Comparison of ENCODE assay signal across 7 mouse cellular contexts in the genomic region with DNA sequence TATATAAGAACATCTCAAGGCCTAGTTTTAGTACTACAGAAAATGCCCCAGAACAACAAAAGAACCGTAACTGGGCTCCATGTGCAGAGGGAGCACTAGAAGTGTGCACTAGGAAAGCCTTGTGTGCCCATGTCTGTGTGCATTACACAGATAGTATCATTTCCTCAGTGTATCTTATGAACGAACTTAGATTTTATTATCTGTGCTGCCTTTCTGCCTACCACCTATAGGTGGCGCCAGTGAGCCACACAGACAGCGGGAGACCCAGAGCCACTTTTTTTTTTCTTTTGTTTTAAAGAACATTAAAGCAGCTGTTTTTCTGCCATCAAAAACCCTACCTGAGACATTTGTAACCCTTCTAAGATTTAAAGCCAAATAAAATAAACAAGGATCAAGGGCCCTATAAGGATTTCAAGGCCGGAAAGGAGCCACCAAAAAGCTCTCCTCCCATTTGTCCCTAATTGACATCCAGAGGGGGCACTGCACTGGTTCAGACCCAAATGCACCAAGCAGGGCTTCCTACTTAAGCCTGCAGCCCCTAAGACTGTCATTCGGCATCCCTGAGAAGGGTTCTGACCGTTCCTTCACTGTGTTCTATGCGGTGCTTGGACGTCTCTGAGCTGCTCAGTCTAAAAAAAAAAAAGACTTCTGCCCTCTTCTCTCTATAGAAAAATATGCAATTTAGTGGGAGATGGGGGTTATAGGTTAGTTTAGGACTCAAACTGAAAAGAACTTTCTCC.
DNase-seq lines count a peak whose midpoint lies in the region; ATAC-seq and TF ChIP-seq lines count a peak whose summit lies in the region.

No protein-coding gene starts in this region.

- no peak overlapping the region for H3ac ChIP-seq in C2C12 (ENCODE audit: control insufficient read depth, insufficient read length, low read depth)

- no peak for ATAC-seq in G1E (ENCODE audit: extremely low read depth, insufficient number of reproducible peaks, low FRiP score, poor library complexity, severe bottlenecking)
- ATAC-seq in lung, embryonic 14.5 days (ENCODE audit: insufficient read depth) = peak; percentile 47; the same call in 1 of the 2 replicates

- H3K36me3 ChIP-seq in C2C12 (ENCODE audit: control insufficient read depth, insufficient read depth) (no peaks in the 10 kb centered on the region), G1E (replicated peaks) (no peaks in the 10 kb centered on the region)
- H3K36me3 ChIP-seq in lung, embryonic 14.5 days (ENCODE audit: insufficient read depth) = no peaks in the 10 kb centered on the region

- peak overlapping the region; percentile 36 for H3K4me2 ChIP-seq in lung, embryonic 14.5 days

- no peaks in the 10 kb centered on the region for H3K79me2 ChIP-seq in C2C12 (ENCODE audit: control insufficient read depth, insufficient read depth)

- TF ChIP-seq CTCF in C2C12 (IDR thresholded peaks at IDR 0.05; ENCODE audit: control insufficient read depth, insufficient read depth, insufficient read length) (peak; percentile 44), G1E (IDR thresholded peaks at IDR 0.05; ENCODE audit: low read depth, low read length) (peak; percentile 46)
- TF ChIP-seq CTCF in lung, embryonic 14.5 days (IDR thresholded peaks at IDR 0.05; ENCODE audit: low read depth) = peak; percentile 93

- H3K27me3 ChIP-seq in C2C12 (ENCODE audit: control insufficient read depth, insufficient read depth, insufficient read length) (no peaks in the 10 kb centered on the region), G1E (ENCODE audit: insufficient read depth, low read length) (no peaks in the 10 kb centered on the region)
- H3K27me3 ChIP-seq in lung, embryonic 14.5 days (ENCODE audit: insufficient read depth, low read length) = no peaks in the 10 kb centered on the region

- WGBS in lung, embryonic 14.5 days = 15% methylated on average over 9 of the region's 9 CpGs

- H3K4me3 ChIP-seq in C2C12 (ENCODE audit: insufficient read depth, poor library complexity, severe bottlenecking) = no peak overlapping the region
- H3K4me3 ChIP-seq in G1E (ENCODE audit: low read depth, low read length) = no peak overlapping the region
- H3K4me3 ChIP-seq in lung, embryonic 14.5 days (ENCODE audit: low read depth, low read length) = no peak overlapping the region

- no peak overlapping the region for H3K9ac ChIP-seq in lung, embryonic 14.5 days

- H3K9me3 ChIP-seq in G1E (replicated peaks) = peaks cover 12% of the 10 kb centered on the region
- no peaks in the 10 kb centered on the region for H3K9me3 ChIP-seq in lung, embryonic 14.5 days (ENCODE audit: low read depth, low read length)

- no peaks in the 10 kb centered on the region for H3K79me3 ChIP-seq in C2C12 (ENCODE audit: low read depth)

- no peak overlapping the region for H3K27ac ChIP-seq in lung, embryonic 14.5 days (ENCODE audit: low read depth)

- DNase-seq in G1E (ENCODE audit: low spot score) = no peak
- DNase-seq in cerebellum, postnatal 25 days = peak; percentile 43 to 56
- DNase-seq in heart, adult 9 months (ENCODE audit: low spot score in 2 of 2) = peak; percentile 45 to 50
- peak; percentile 73 for DNase-seq in kidney, postnatal 10 days
- peak; percentile 82 for DNase-seq in lung, embryonic 14.5 days
- peak; percentile 39 for DNase-seq in retina, postnatal 7 days (ENCODE audit: low read depth, low spot score)

- no peaks in the 10 kb centered on the region for H3K4me1 ChIP-seq in G1E (ENCODE audit: insufficient read depth, low read depth, low read length)
- H3K4me1 ChIP-seq in lung, embryonic 14.5 days (ENCODE audit: insufficient read depth) = no peaks in the 10 kb centered on the region

TF ChIP-seq in C2C12, 6 proteins besides CTCF, POLR2A, EP300 and RAD21:
- TF ChIP-seq MYOG (IDR thresholded peaks at IDR 0.05; ENCODE audit: control insufficient read depth, extremely low read depth, insufficient read length) (no peak), CEBPB (IDR thresholded peaks at IDR 0.05; ENCODE audit: low read depth) (no peak), MYOD1 (IDR thresholded peaks at IDR 0.05; ENCODE audit: control insufficient read depth, insufficient read length, low read depth) (no peak), FOSL1 (IDR thresholded peaks at IDR 0.05; ENCODE audit: insufficient read depth, low read length, poor library complexity, severe bottlenecking) (no peak), MAX (IDR thresholded peaks at IDR 0.05) (no peak), USF1 (IDR thresholded peaks at IDR 0.05; ENCODE audit: low read depth) (no peak)
